Mouse (Mus musculus): ENCODE measurements around the gene F830045P16Rik. TPM values are rescaled to one million over a fixed set of nuclear protein-coding genes. Genes with fewer than 3 reads are reported as not detected.

The F830045P16Rik gene
- polyA plus RNA-seq, 1 experiment from 2014 or later: not detected

DNA sequence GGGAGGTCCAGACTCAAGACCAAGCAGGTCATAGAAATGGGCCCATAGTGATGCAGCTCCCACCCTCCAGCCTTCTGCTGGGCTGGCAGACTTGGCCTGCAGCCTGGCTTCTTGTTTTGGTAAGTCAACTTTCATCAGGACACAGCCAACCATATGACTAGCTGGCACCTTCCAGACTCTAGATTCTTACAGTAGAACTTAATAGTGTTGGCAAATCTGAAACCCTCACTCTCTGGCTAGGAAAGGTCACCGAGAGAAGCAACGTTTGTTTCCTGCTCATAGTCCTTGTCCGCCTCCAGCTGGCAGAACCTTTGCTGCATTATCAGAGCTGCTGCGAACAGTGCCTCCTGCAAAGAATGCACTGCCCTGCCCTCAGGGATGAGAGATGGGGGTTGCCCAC is 1.5 kb upstream of the F830045P16Rik start:
- H3K9me3 ChIP-seq: no peaks in the 10 kb centered on the region
- DNase-seq (ENCODE audit: extremely low spot score, low spot score): no peak
- H3K4me3 ChIP-seq: no peak overlapping the region
- H3K27ac ChIP-seq: peak overlapping the region; percentile 70
- H3K27me3 ChIP-seq (ENCODE audit: poor library complexity, severe bottlenecking): no peaks in the 10 kb centered on the region
- peaks cover 39% of the 10 kb centered on the region for H3K4me1 ChIP-seq
- no peaks in the 10 kb centered on the region for H3K36me3 ChIP-seq (replicated peaks)
- 83% methylated on average over 4 of the region's 4 CpGs for WGBS

GRCm38 (mm10) chr2:129537360-129537759 is 958 bp upstream of the F830045P16Rik start:
- H3K4me3 ChIP-seq: no peak overlapping the region
- H3K36me3 ChIP-seq (replicated peaks): no peaks in the 10 kb centered on the region
- H3K9me3 ChIP-seq: no peaks in the 10 kb centered on the region
- peak overlapping the region; percentile 70 for H3K27ac ChIP-seq
- DNase-seq (ENCODE audit: extremely low spot score, low spot score): no peak
- no peaks in the 10 kb centered on the region for H3K27me3 ChIP-seq (ENCODE audit: poor library complexity, severe bottlenecking)
- peaks cover 39% of the 10 kb centered on the region for H3K4me1 ChIP-seq
- 13% methylated on average over 7 of the region's 7 CpGs for WGBS

DNA sequence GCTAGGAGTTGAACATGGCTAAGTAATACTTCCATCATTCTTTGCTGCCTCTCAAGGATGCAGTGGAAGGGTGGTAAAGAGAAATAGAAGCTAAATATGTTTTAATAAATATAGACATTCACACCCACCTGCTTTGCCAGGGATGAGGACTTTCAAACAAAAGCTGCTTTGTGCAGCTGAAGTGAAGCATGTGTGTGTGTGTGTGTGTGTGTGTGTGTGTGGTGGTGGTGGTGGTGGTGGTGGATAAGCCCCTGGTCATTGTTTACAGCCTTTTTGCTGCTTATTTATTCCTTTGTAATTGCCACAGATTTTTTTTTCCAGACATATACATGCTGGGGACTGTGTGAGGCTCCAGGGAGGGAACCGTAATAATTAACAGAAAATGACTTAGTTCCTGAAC is 524 bp upstream of the F830045P16Rik start:
- H3K4me3 ChIP-seq: no peak overlapping the region
- H3K36me3 ChIP-seq (replicated peaks): no peaks in the 10 kb centered on the region
- peak overlapping the region; percentile 70; the same call in 1 of the 2 replicates for H3K27ac ChIP-seq
- no peak for DNase-seq (ENCODE audit: extremely low spot score, low spot score)
- peaks cover 39% of the 10 kb centered on the region for H3K4me1 ChIP-seq
- H3K27me3 ChIP-seq (ENCODE audit: poor library complexity, severe bottlenecking): no peaks in the 10 kb centered on the region
- H3K9me3 ChIP-seq: no peaks in the 10 kb centered on the region
- WGBS: 73% methylated on average over 1 of the region's 1 CpGs

GRCm38 (mm10) chr2:129534886-129535591 is 1.4 kb downstream of the F830045P16Rik start:
- H3K4me3 ChIP-seq: no peak overlapping the region
- no peaks in the 10 kb centered on the region for H3K36me3 ChIP-seq (replicated peaks)
- H3K9me3 ChIP-seq: no peaks in the 10 kb centered on the region
- 51% methylated on average over 5 of the region's 5 CpGs for WGBS
- no peaks in the 10 kb centered on the region for H3K27me3 ChIP-seq (ENCODE audit: poor library complexity, severe bottlenecking)
- peaks cover 41% of the 10 kb centered on the region for H3K4me1 ChIP-seq
- peak overlapping the region; percentile 56; the same call in 1 of the 2 replicates for H3K27ac ChIP-seq
- no peak for DNase-seq (ENCODE audit: extremely low spot score, low spot score)

DNA sequence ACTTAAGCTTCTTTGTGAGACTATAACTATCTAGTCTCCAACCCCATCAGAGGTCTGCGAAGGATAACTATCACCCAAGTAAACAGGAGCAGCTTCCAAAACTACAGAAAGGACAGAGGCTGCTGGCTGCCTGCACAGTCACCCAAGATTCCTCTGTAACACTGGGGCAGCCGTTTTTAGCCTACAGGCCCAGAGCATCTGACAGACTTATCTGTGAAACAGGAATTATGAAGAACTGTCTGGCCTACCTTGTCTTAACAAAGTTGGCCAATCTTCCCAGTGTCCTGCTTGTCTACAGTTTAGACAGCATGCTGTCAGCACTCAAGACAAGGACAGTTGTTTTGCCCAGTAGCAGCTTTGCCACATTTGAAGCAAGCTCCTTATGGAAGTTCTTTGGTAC is 4.5 kb downstream of the F830045P16Rik start:
- no peak for DNase-seq (ENCODE audit: extremely low spot score, low spot score)
- Histone ChIP-seq H3K36me3 (replicated peaks) (no peaks in the 10 kb centered on the region), H3K27ac (no peak overlapping the region), H3K4me1 (peaks cover 35% of the 10 kb centered on the region), H3K9me3 (no peaks in the 10 kb centered on the region), H3K27me3 (ENCODE audit: poor library complexity, severe bottlenecking) (no peaks in the 10 kb centered on the region), H3K4me3 (no peak overlapping the region)
- WGBS: 71% methylated on average over 2 of the region's 2 CpGs

DNA sequence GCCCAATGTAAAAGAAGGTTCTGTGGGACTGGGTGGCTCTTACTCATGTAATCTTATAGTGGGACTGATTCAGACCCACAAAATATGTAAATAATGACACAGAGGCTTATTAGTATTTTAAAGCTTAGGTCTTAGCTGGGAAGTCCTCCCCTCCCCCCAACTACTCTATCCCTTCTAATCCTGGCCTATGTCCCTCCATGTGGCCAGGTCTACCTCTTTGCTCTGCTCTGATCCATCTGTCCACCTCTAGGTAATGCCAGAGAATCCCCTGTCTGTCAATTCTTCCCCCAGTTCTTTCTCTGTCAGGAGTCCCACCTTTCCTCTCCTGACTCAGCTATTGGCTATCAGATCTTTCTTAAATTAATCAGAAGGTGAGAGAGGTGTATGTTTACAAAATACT is 5.3 kb downstream of the F830045P16Rik start:
- Histone ChIP-seq H3K36me3 (replicated peaks) (no peaks in the 10 kb centered on the region), H3K4me1 (peaks cover 27% of the 10 kb centered on the region), H3K9me3 (no peaks in the 10 kb centered on the region), H3K4me3 (no peak overlapping the region), H3K27me3 (ENCODE audit: poor library complexity, severe bottlenecking) (no peaks in the 10 kb centered on the region), H3K27ac (no peak overlapping the region)
- no peak for DNase-seq (ENCODE audit: extremely low spot score, low spot score)

- DNase-seq (ENCODE audit: extremely low spot score, low spot score): no peak
Observed at GRCm38 (mm10) chr2:129529297-129530209, 6.8 kb downstream of the F830045P16Rik start.

DNA sequence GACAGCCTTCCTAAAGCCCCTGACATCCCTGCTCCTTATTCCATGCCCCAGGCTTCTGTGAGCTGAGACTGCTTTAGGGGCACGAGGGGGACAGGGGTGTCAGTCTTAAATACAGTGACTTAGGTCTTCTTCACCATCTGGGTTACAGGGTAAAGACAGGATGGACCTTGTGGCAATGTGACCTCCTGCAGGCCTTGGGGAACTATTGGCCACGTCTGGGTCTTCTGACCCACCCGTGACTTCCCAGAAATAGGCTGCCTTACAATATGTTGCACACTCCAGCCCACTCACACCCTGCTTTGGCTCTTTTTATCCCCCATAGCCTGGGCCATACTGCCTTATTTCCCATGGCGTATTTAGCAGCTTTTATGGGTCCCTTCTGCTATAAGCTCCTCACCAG is 8.5 kb downstream of the F830045P16Rik start:
- Histone ChIP-seq H3K4me1 (peaks cover 14% of the 10 kb centered on the region), H3K36me3 (replicated peaks) (no peaks in the 10 kb centered on the region), H3K27ac (no peak overlapping the region), H3K27me3 (ENCODE audit: poor library complexity, severe bottlenecking) (no peaks in the 10 kb centered on the region), H3K4me3 (no peak overlapping the region), H3K9me3 (no peaks in the 10 kb centered on the region)
- WGBS: 83% methylated on average over 4 of the region's 4 CpGs
- no peak for DNase-seq (ENCODE audit: extremely low spot score, low spot score)

More at GRCm38 (mm10) chr2:129529297-129530209, 6.8 kb downstream of the F830045P16Rik start:
- Histone ChIP-seq H3K27me3 (ENCODE audit: poor library complexity, severe bottlenecking) (no peaks in the 10 kb centered on the region), H3K9me3 (no peaks in the 10 kb centered on the region), H3K4me3 (no peak overlapping the region), H3K27ac (peak overlapping the region; percentile 76), H3K4me1 (peaks cover 14% of the 10 kb centered on the region), H3K36me3 (replicated peaks) (no peaks in the 10 kb centered on the region)
- 42% methylated on average over 14 of the region's 14 CpGs for WGBS

GRCm38 (mm10) chr2:129526322-129526721 is 10.1 kb downstream of the F830045P16Rik start:
- Histone ChIP-seq H3K4me1 (peaks cover 14% of the 10 kb centered on the region), H3K4me3 (no peak overlapping the region), H3K27me3 (ENCODE audit: poor library complexity, severe bottlenecking) (no peaks in the 10 kb centered on the region), H3K36me3 (replicated peaks) (no peaks in the 10 kb centered on the region), H3K9me3 (no peaks in the 10 kb centered on the region), H3K27ac (no peak overlapping the region)
- DNase-seq (ENCODE audit: extremely low spot score, low spot score): no peak
- 89% methylated on average over 4 of the region's 4 CpGs for WGBS

GRCm38 (mm10) chr2:129525644-129526043 is 10.8 kb downstream of the F830045P16Rik start:
- H3K27ac ChIP-seq: no peak overlapping the region
- no peak for DNase-seq (ENCODE audit: extremely low spot score, low spot score)

GRCm38 (mm10) chr2:129518526-129518925 is 17.9 kb downstream of the F830045P16Rik start:
- H3K27ac ChIP-seq: no peak overlapping the region
- 79% methylated on average over 3 of the region's 3 CpGs for WGBS

More at GRCm38 (mm10) chr2:129525644-129526043, 10.8 kb downstream of the F830045P16Rik start:
- no peak overlapping the region for H3K4me3 ChIP-seq
- peaks cover 14% of the 10 kb centered on the region for H3K4me1 ChIP-seq
- H3K36me3 ChIP-seq (replicated peaks): no peaks in the 10 kb centered on the region
- H3K9me3 ChIP-seq: no peaks in the 10 kb centered on the region
- no peaks in the 10 kb centered on the region for H3K27me3 ChIP-seq (ENCODE audit: poor library complexity, severe bottlenecking)

DNA sequence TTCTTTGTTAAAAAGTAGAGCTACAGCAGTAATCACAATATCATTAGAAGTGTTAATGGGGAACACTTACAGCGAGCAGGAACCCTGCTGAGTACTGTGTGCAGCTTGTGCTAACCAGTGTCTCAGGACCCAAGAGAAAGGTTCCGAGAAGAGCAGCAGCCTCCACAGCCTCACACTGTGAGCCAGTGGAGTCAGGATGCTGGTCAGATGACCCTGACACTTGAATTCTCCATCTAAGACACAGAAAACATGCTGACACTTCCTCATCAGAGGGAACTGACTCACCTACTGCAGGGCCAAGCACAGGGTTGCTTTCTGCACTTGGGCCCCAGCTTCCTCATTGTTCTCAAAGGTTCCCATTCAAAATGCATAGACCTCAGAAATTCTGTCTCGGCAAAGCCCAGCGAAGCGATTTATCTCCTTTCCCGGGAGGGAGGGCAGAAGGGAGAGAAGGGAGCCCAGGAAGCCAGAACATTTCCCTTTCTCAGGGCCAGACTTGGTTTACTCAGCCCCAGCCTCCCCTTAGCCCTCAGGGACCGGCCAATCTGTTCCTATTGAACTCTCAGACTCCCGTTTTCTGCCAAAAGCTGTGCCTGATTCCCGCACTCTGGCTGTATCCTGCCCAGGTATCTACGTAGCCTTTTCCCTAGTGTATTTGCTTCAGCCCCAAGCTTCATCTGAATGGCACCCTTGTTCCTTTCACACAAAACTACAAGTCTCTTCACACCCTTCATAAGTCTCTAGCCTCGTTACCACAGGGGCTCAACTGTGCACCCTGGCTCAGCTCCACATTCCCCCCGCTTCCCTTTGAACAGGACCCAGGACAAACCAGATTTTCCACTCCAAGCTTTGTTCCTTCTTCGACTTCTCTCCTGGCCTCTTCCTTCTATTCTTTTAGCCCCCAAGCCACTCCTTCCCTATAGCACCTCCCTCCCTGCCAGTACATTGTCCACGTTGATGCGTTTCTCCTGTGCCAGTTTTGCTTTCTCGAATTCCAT is 21.2 kb downstream of the F830045P16Rik start:
- DNase-seq (ENCODE audit: extremely low spot score, low spot score): no peak
- no peaks in the 10 kb centered on the region for H3K9me3 ChIP-seq
- H3K36me3 ChIP-seq (replicated peaks): no peaks in the 10 kb centered on the region
- H3K27me3 ChIP-seq (ENCODE audit: poor library complexity, severe bottlenecking): no peaks in the 10 kb centered on the region
- H3K4me1 ChIP-seq: peaks cover 19% of the 10 kb centered on the region
- no peak overlapping the region for H3K4me3 ChIP-seq
- WGBS: 47% methylated on average over 16 of the region's 16 CpGs
- H3K27ac ChIP-seq: peak overlapping the region; percentile 51; the same call in 1 of the 2 replicates

More at GRCm38 (mm10) chr2:129518526-129518925, 17.9 kb downstream of the F830045P16Rik start:
- Histone ChIP-seq H3K36me3 (replicated peaks) (no peaks in the 10 kb centered on the region), H3K4me3 (no peak overlapping the region), H3K9me3 (no peaks in the 10 kb centered on the region), H3K4me1 (peaks cover 19% of the 10 kb centered on the region), H3K27me3 (ENCODE audit: poor library complexity, severe bottlenecking) (no peaks in the 10 kb centered on the region)
- DNase-seq (ENCODE audit: extremely low spot score, low spot score): no peak

Measured in forebrain, embryonic 10.5 days (tissue).